Comparison of ENCODE assay signal across 10 mouse cellular contexts in genomic region chr4:33524481-33525141, GRCm38 (mm10).
DNase-seq lines count a peak whose midpoint lies in the region; ATAC-seq lines count a peak whose summit lies in the region.
"Had no signal": no experiment of that assay in that cellular context is flagged by ENCODE, and none has a peak within 500 bp of the region (broad histone marks: within the 10 kb centered on the region; RNA-seq: fewer than 3 reads in every experiment).

No protein-coding gene starts in this region.

- WGBS in intestine, embryonic 14.5 days: 93% methylated on average over 10 of the region's 10 CpGs
- WGBS in intestine, embryonic 16.5 days: 88% methylated on average over 10 of the region's 10 CpGs

- no peaks in the 10 kb centered on the region for H3K27me3 ChIP-seq in intestine, embryonic 14.5 days (replicated peaks; ENCODE audit: control insufficient read depth, insufficient read depth, low read length)
- no peaks in the 10 kb centered on the region for H3K27me3 ChIP-seq in intestine, embryonic 16.5 days (replicated peaks; ENCODE audit: control insufficient read depth, insufficient read depth, low read length)
- H3K27me3 ChIP-seq: liver, embryonic 13.5 days; stomach, embryonic 15.5 days had no signal

- H3K4me1 ChIP-seq in intestine, embryonic 14.5 days (replicated peaks; ENCODE audit: control insufficient read depth, insufficient read depth, low read length): no peaks in the 10 kb centered on the region
- H3K4me1 ChIP-seq in intestine, embryonic 16.5 days (ENCODE audit: control insufficient read depth, insufficient read depth, low read length): no peaks in the 10 kb centered on the region
- H3K4me1 ChIP-seq: liver, embryonic 13.5 days; stomach, embryonic 15.5 days had no signal

- H3K4me3 ChIP-seq in intestine, embryonic 14.5 days (ENCODE audit: low read depth, low read length): no peak overlapping the region
- no peak overlapping the region for H3K4me3 ChIP-seq in intestine, embryonic 16.5 days (ENCODE audit: low read length)
- H3K4me3 ChIP-seq: liver, embryonic 13.5 days; stomach, embryonic 15.5 days had no signal

- no peak for ATAC-seq in intestine, embryonic 14.5 days (replicated peaks; ENCODE audit: low FRiP score, low TSS enrichment, low read depth)
- no peak for ATAC-seq in intestine, embryonic 16.5 days
- ATAC-seq in megakaryocyte-erythroid progenitor cell, adult 5-6 weeks (replicated peaks; ENCODE audit: low FRiP score, low TSS enrichment, poor library complexity, severe bottlenecking): no peak

- no peaks in the 10 kb centered on the region for H3K36me3 ChIP-seq in intestine, embryonic 14.5 days (ENCODE audit: control insufficient read depth, insufficient read depth, low read length)
- H3K36me3 ChIP-seq in intestine, embryonic 16.5 days (ENCODE audit: control insufficient read depth, insufficient read depth, low read length): no peaks in the 10 kb centered on the region
- H3K36me3 ChIP-seq: liver, embryonic 13.5 days; stomach, embryonic 15.5 days had no signal

- H3K27ac ChIP-seq in intestine, embryonic 14.5 days (ENCODE audit: low read depth): no peak overlapping the region
- no peak overlapping the region for H3K27ac ChIP-seq in intestine, embryonic 16.5 days (ENCODE audit: low read length)
- H3K27ac ChIP-seq: liver, embryonic 13.5 days; stomach, embryonic 15.5 days had no signal

- no peaks in the 10 kb centered on the region for H3K9me3 ChIP-seq in intestine, embryonic 14.5 days (ENCODE audit: control insufficient read depth, low read length)
- H3K9me3 ChIP-seq in intestine, embryonic 16.5 days (ENCODE audit: control insufficient read depth, low read length): no peaks in the 10 kb centered on the region
- H3K9me3 ChIP-seq: liver, embryonic 13.5 days; stomach, embryonic 15.5 days had no signal

- H3K4me2 ChIP-seq in intestine, embryonic 14.5 days (ENCODE audit: low read length): no peak overlapping the region
- no peak overlapping the region for H3K4me2 ChIP-seq in intestine, embryonic 16.5 days (ENCODE audit: low read depth, low read length)
- H3K4me2 ChIP-seq: liver, embryonic 13.5 days; stomach, embryonic 15.5 days had no signal

- peak; percentile 42 for DNase-seq in intestine, embryonic 14.5 days (ENCODE audit: low spot score)
- peak; percentile 84 to 94 for DNase-seq in adrenal gland, adult (ENCODE audit: inconsistent age in 2 of 2, low spot score in 1 of 2)
- peak; percentile 95 to 98 for DNase-seq in cerebellum, postnatal 36 days
- DNase-seq in heart, postnatal 4 days: peak; percentile 85
- peak; percentile 48 for DNase-seq in lung, postnatal 10 days
- DNase-seq in spleen, postnatal 36 days (ENCODE audit: low spot score in 2 of 2): no peak
- DNase-seq: liver, embryonic 13.5 days had no signal

- no peak overlapping the region for H3K9ac ChIP-seq in intestine, embryonic 14.5 days (ENCODE audit: low read length)
- no peak overlapping the region for H3K9ac ChIP-seq in intestine, embryonic 16.5 days (ENCODE audit: low read depth, low read length)
- H3K9ac ChIP-seq: liver, embryonic 13.5 days; stomach, embryonic 15.5 days had no signal

Comparison
In these comparisons a context has a peak if more than half of its experiments do, and no peak if none do; other contexts are left out.
1. DNase-seq: peak in intestine, embryonic 14.5 days (single experiment), adrenal gland, adult (2 of 2), cerebellum, postnatal 36 days (2 of 2), heart, postnatal 4 days (single experiment) and lung, postnatal 10 days (single experiment); none in spleen, postnatal 36 days (0 of 2).